Mouse (Mus musculus): ENCODE results near the gene Hif1an. TPM values are rescaled to one million over a fixed set of nuclear protein-coding genes. Genes with fewer than 3 reads are reported as not detected.

Hif1an gene
- polyA plus RNA-seq, 1 experiment from 2014 or later = 10.1 TPM

DNA sequence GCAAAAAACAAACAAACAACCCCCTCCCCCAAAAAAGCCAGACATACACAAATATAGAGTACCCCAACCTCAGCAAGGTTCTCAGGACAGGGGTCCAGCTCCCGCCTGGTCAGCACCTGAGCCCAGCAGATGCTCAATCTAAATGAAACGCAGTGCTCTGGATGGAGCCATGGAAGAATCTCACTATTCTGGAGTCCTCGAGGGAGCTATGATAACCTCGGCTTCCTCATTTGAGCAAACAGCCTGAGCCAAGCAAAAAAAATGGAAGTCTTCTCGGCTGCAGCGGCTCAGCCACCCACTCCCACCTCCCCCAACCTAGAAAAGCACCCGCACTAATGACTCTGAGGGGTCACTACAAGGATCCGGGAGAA, 8.2 kb upstream of the Hif1an start:
- no peaks in the 10 kb centered on the region for H3K9me3 ChIP-seq (ENCODE audit: control insufficient read depth, low read length)
- WGBS = 4% methylated on average over 8 of the region's 8 CpGs
- peak overlapping the region; percentile 71 for H3K27ac ChIP-seq (replicated peaks)
- H3K4me1 ChIP-seq (replicated peaks; ENCODE audit: control insufficient read depth, insufficient read depth) = 0 out of 2 replicates have a peak, but pooled peaks cover 2% of the 10 kb centered on the region
- H3K4me2 ChIP-seq (replicated peaks; ENCODE audit: low read depth) = peak overlapping the region; percentile 84
- H3K36me3 ChIP-seq (ENCODE audit: control insufficient read depth, insufficient read depth, low read length) = peaks cover 19% of the 10 kb centered on the region
- peak overlapping the region; percentile 87 for H3K4me3 ChIP-seq (ENCODE audit: low read depth, low read length)
- ATAC-seq (ENCODE audit: low FRiP score, low TSS enrichment) (peak; percentile 24; the same call in 1 of the 2 replicates), DNase-seq (ENCODE audit: low spot score) (no peak)
- peak overlapping the region; percentile 94 for H3K9ac ChIP-seq (ENCODE audit: low read length)
- H3K27me3 ChIP-seq (ENCODE audit: control insufficient read depth, insufficient read depth, low read length) = no peaks in the 10 kb centered on the region
- no peak for TF ChIP-seq EP300 (optimal IDR thresholded peaks at IDR 0.05)
- no peak for TF ChIP-seq CTCF (IDR thresholded peaks at IDR 0.05; ENCODE audit: low read depth)

DNA sequence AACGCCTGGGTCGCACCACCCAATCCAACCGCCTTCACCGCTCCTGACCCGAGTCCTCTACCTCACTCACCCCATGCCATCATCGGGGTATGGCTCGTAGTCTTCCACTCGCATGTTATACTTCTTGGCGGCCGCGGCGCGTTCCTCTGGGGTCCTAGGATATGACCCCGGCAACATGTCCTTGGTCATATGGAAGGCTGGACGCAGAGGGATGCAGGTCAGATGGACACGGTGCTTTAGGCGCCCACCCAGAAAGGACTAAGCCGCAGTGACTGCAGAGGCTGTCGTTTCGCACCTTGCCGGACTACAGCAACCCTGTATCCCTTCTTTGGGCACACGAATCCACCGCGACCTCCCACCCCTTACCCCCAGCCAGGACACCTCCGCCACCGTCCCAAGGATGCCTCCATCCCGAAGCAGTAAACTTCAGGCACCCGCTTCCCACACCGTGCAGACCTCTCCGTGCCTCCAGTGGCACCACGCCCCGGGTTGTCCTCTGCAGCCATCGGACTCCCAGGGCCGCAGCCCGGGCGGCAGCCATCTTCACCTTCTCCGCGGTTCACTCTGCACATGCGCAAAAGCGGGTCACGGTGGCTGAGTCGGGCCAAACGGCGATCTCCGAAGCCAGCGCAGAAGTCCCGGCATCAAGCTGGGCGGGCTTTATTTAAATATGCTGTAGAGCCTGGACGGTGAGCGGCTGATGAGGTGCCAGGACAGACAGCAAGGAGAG, 7.6 kb upstream of the Hif1an start, which contains the start of gene Ndufb8:
TSS of gene Ndufb8 (minus strand) at position 580 of the 730 bp plus-strand sequence.
- H3K36me3 ChIP-seq (ENCODE audit: control insufficient read depth, insufficient read depth, low read length) = peaks cover 14% of the 10 kb centered on the region
- no peaks in the 10 kb centered on the region for H3K27me3 ChIP-seq (ENCODE audit: control insufficient read depth, insufficient read depth, low read length)
- H3K4me1 ChIP-seq (replicated peaks; ENCODE audit: control insufficient read depth, insufficient read depth) = 0 out of 2 replicates have a peak, but pooled peaks cover 2% of the 10 kb centered on the region
- H3K9me3 ChIP-seq (ENCODE audit: control insufficient read depth, low read length) = no peaks in the 10 kb centered on the region
- peak within 1 kb of the TSS; percentile 84 for H3K4me2 ChIP-seq (replicated peaks; ENCODE audit: low read depth)
- WGBS = under 1% methylated on average over 50 of the region's 50 CpGs
- H3K27ac ChIP-seq (replicated peaks) = peak within 1 kb of the TSS; percentile 71
- TF ChIP-seq CTCF (IDR thresholded peaks at IDR 0.05; ENCODE audit: low read depth) (no peak), EP300 (optimal IDR thresholded peaks at IDR 0.05) (no peak)
- H3K4me3 ChIP-seq (ENCODE audit: low read depth, low read length) = peak within 1 kb of the TSS; percentile 87
- peak; percentile 95 for DNase-seq (ENCODE audit: low spot score)
- H3K9ac ChIP-seq (ENCODE audit: low read length) = peak within 1 kb of the TSS; percentile 94
- peak; percentile 90 for ATAC-seq (ENCODE audit: low FRiP score, low TSS enrichment)

DNA sequence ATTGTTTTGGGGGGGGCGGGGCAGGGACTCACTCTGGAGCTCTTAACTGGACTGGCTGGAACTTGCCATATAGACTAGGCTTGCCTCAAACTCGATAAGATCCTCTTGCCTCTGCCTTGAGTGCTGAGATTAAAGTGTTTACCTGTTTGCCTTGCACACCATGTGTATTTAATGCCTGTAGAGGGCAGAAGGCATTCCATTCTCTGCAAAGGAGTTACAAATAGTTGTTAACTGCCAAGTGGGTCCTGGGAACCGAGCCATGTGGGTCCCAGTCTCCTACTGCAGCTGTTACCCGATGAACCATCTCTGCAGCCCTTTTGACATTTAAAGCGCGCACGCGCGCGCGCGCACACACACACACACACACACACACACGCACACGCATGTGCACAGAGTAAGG, 1.4 kb downstream of the Hif1an start:
- peaks cover 5% of the 10 kb centered on the region; the same call in 1 of the 2 replicates for H3K4me1 ChIP-seq (replicated peaks; ENCODE audit: control insufficient read depth, insufficient read depth)
- no peak overlapping the region for H3K4me3 ChIP-seq (ENCODE audit: low read depth, low read length)
- no peaks in the 10 kb centered on the region for H3K9me3 ChIP-seq (ENCODE audit: control insufficient read depth, low read length)
- WGBS = 82% methylated on average over 14 of the region's 14 CpGs
- peak overlapping the region; percentile 55; the same call in 1 of the 2 replicates for H3K4me2 ChIP-seq (replicated peaks; ENCODE audit: low read depth)
- ATAC-seq (ENCODE audit: low FRiP score, low TSS enrichment) = no peak
- TF ChIP-seq CTCF (IDR thresholded peaks at IDR 0.05; ENCODE audit: low read depth) = no peak
- no peak overlapping the region for H3K27ac ChIP-seq (replicated peaks)
- no peak overlapping the region for H3K9ac ChIP-seq (ENCODE audit: low read length)
- no peaks in the 10 kb centered on the region for H3K27me3 ChIP-seq (ENCODE audit: control insufficient read depth, insufficient read depth, low read length)
- peaks cover 20% of the 10 kb centered on the region for H3K36me3 ChIP-seq (ENCODE audit: control insufficient read depth, insufficient read depth, low read length)
- DNase-seq (ENCODE audit: low spot score) = no peak

DNA sequence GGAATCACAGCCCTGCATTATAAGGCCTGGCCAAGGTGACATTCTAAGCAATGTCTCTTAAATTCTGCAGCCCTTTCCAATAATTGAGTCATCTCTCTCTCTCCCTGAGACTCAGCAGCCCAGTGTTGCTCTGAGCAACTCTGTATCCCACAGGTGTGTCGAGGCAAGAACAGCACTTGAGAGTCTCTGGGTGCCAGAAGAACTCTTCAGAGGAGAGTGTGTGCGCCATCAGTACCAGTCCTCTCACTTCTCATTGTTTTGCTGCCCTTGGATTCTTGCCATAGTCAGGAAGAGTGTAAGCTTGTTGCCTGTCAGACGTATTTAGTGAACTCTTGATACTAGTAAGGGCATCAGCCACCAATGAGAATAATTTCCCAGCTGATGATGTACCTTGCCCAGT, 5.1 kb downstream of the Hif1an start:
- WGBS = 89% methylated on average over 3 of the region's 3 CpGs
- no peaks in the 10 kb centered on the region for H3K9me3 ChIP-seq (ENCODE audit: control insufficient read depth, low read length)
- ATAC-seq (ENCODE audit: low FRiP score, low TSS enrichment) (no peak), DNase-seq (ENCODE audit: low spot score) (no peak)
- no peaks in the 10 kb centered on the region for H3K27me3 ChIP-seq (ENCODE audit: control insufficient read depth, insufficient read depth, low read length)
- H3K9ac ChIP-seq (ENCODE audit: low read length) = no peak overlapping the region
- TF ChIP-seq EP300 (optimal IDR thresholded peaks at IDR 0.05) = no peak
- TF ChIP-seq CTCF (IDR thresholded peaks at IDR 0.05; ENCODE audit: low read depth) = no peak
- no peak overlapping the region for H3K27ac ChIP-seq (replicated peaks)
- no peak overlapping the region for H3K4me3 ChIP-seq (ENCODE audit: low read depth, low read length)
- H3K36me3 ChIP-seq (ENCODE audit: control insufficient read depth, insufficient read depth, low read length) = peaks cover 42% of the 10 kb centered on the region
- H3K4me2 ChIP-seq (replicated peaks; ENCODE audit: low read depth) = no peak overlapping the region
- peaks cover 5% of the 10 kb centered on the region; the same call in 1 of the 2 replicates for H3K4me1 ChIP-seq (replicated peaks; ENCODE audit: control insufficient read depth, insufficient read depth)

DNA sequence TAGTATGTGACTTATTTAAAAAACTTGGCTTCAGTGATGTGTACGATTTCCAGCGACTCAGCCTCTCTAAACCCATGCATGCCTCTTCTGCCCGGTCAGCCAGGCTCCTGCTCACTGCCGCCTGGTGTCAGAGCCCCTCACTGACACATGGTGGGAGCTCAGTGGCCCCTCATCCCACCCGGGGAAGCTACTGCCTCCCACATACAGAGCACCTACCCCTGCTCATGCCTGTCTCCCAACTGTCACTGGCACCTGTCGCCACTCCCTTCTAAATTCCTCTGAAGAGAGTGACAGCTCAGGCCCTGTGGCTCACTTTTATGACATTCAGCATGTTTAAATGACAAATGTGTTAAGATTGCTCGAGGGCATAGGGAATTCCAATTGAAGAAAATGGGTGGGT, 13.6 kb downstream of the Hif1an start:
- Histone ChIP-seq H3K4me2 (replicated peaks; ENCODE audit: low read depth) (no peak overlapping the region), H3K4me3 (ENCODE audit: low read depth, low read length) (no peak overlapping the region), H3K9ac (ENCODE audit: low read length) (no peak overlapping the region), H3K27me3 (ENCODE audit: control insufficient read depth, insufficient read depth, low read length) (no peaks in the 10 kb centered on the region), H3K27ac (replicated peaks) (no peak overlapping the region), H3K36me3 (ENCODE audit: control insufficient read depth, insufficient read depth, low read length) (peaks cover 11% of the 10 kb centered on the region), H3K9me3 (ENCODE audit: control insufficient read depth, low read length) (no peaks in the 10 kb centered on the region), H3K4me1 (replicated peaks; ENCODE audit: control insufficient read depth, insufficient read depth) (no peaks in the 10 kb centered on the region)
- ATAC-seq (ENCODE audit: low FRiP score, low TSS enrichment) = no peak
- no peak for DNase-seq (ENCODE audit: low spot score)
- TF ChIP-seq EP300 (optimal IDR thresholded peaks at IDR 0.05) (no peak), CTCF (IDR thresholded peaks at IDR 0.05; ENCODE audit: low read depth) (no peak)
- 56% methylated on average over 7 of the region's 7 CpGs for WGBS

DNA sequence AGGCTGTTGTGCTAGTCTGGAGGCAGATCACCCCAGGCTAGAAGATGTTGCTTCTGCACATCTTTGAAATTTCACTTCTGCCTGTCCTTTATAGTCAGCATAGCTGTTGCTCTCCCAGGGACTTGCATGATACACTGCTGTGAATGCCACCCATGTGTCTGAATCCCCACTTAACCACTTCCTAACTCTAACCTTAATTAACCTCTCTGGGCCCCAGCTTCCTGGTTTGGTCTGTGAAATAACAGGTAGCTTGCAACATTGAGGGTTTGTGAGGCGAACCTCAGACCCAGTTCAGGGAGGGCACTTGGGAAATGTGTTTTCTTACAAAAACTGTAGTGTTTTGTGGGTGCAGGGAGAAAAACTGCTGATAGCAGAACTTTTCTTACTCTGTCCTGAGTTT, 15.4 kb downstream of the Hif1an start:
- TF ChIP-seq CTCF (IDR thresholded peaks at IDR 0.05; ENCODE audit: low read depth) = no peak
- no peak for TF ChIP-seq EP300 (optimal IDR thresholded peaks at IDR 0.05)
- H3K4me2 ChIP-seq (replicated peaks; ENCODE audit: low read depth) = no peak overlapping the region
- no peaks in the 10 kb centered on the region for H3K27me3 ChIP-seq (ENCODE audit: control insufficient read depth, insufficient read depth, low read length)
- H3K4me1 ChIP-seq (replicated peaks; ENCODE audit: control insufficient read depth, insufficient read depth) = no peaks in the 10 kb centered on the region
- no peaks in the 10 kb centered on the region for H3K36me3 ChIP-seq (ENCODE audit: control insufficient read depth, insufficient read depth, low read length)
- ATAC-seq (ENCODE audit: low FRiP score, low TSS enrichment) = no peak
- WGBS = 81% methylated on average over 1 of the region's 1 CpGs
- H3K27ac ChIP-seq (replicated peaks) = no peak overlapping the region
- no peak overlapping the region for H3K4me3 ChIP-seq (ENCODE audit: low read depth, low read length)
- no peak overlapping the region for H3K9ac ChIP-seq (ENCODE audit: low read length)
- DNase-seq (ENCODE audit: low spot score) = no peak
- no peaks in the 10 kb centered on the region for H3K9me3 ChIP-seq (ENCODE audit: control insufficient read depth, low read length)
